Mouse (Mus musculus): ENCODE data around the gene Abhd12.

- TF ChIP-seq CTCF (IDR thresholded peaks at IDR 0.05; ENCODE audit: insufficient read depth, low read depth, low read length) (no peak), POLR2A (IDR thresholded peaks at IDR 0.05; ENCODE audit: insufficient read depth, low read depth, low read length) (no peak)
Measured at GRCm38 (mm10) chr2:150828654-150829053, 75.9 kb downstream of the Abhd12 start.
